Mouse (Mus musculus) adipose tissue, adult 10 weeks (tissue): Measurements from ENCODE around the gene Gp5. TPM values are rescaled to one million over a fixed set of nuclear protein-coding genes. Genes with fewer than 3 reads are reported as not detected.

Source experiments
- polyA plus RNA-seq: library from polyadenylated mRNA; stranded (reverse); fragments of 350-450 nt; fragmentation: Illumina TruSeq; extraction: RNeasy Lipid Tissue Mini Kit (QIAGEN cat#74804); gene quantifications from one replicate; pipeline ENCODE4 v1.2.3, GENCODE M21; 2014; ENCODE audit warnings: low read depth, low replicate concordance

Gp5 gene
- polyA plus RNA-seq, result 0.17 TPM

DNA sequence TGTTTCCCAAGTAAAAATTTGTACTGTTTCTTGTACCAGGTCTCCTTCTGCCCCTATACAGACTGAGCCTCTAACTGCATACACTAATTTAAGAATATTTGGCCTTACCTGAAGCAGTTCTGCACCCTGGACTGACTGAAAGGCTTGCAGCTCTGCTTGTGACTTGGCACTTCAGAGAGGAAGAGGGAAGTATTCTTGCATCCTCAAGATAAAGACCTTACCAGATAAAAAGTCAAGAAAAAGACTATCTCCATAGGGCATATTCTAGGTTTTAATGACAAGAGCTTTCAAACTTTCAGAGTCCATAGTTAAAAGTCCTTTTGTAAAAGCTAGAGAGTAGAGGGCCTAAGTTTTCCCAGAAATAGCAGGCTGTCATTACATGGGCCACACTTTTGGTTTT, at the start of gene Gp5:
Gp5 (minus strand) TSS at position 133 of the 400 bp plus-strand sequence.

GRCm38 (mm10) chr16:30282844-30283495, 27.6 kb downstream of the Gp5 start, which contains the start of gene Lrrc15:
TSS of gene Lrrc15 (minus strand) at chr16:30283256.

DNA sequence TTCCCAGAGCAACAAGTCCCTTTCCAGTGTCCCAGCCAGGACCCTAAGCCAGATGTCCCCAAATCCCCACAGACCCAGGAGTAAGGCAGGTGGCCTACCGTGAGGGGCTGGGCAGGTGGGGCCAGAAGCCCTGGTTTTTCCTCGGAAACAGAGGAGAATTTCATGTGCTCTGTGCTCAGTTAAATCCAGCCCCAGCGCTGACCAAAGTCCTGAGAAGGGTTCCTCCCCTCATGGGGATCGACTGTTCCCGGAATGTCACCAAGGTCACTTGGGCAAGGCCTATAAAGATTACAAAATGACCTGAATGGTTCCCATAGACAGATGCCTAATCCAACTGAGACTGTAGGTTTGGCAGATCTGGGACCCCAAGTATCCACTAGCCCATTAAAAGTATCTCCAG, 43.2 kb downstream of the Gp5 start, which contains the start of gene Cpn2:
Cpn2 (minus strand) TSS at position 141 of the 400 bp plus-strand sequence.

Other genes starting within 250 kb of the Gp5 start
- gene Hes1, start 246.4 kb downstream of the Gp5 start, polyA plus RNA-seq, result 21.7 TPM
- not detected for gene Cpn2, start 43.3 kb downstream of the Gp5 start, polyA plus RNA-seq
- gene Lrrc15, start 27.5 kb downstream of the Gp5 start, polyA plus RNA-seq, result 0.07 TPM
- 23.1 TPM for gene Atp13a3, start 95.2 kb upstream of the Gp5 start, polyA plus RNA-seq
- gene Tmem44, start 240.1 kb upstream of the Gp5 start, polyA plus RNA-seq, result 6.9 TPM